Mouse (Mus musculus): ENCODE results near the gene B4galnt2. TPM values are rescaled to one million over a fixed set of nuclear protein-coding genes. Genes with fewer than 3 reads are reported as not detected.

The B4galnt2 gene
- polyA plus RNA-seq (2017; shearing (Covaris generic)), result not detected

DNA sequence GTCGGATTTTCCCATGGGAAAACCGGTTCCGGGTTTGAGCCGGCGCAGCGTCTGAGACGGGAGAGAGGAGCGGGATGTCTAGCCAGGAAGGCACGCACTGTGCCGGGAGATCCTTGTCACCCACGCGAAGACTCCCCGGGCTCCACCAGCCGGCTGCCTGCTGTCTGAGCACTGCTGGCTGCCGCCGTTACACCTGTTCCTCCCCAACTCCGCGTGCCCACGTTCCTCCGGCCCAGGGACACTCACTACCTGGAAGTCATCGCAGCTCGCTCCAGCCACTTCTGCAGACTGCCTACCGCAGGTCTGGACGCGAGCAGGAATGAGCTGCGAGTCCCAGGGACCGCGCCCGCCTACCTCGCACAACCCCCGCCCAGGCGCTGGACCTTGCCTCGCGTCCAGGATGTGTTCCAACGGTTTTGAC lies at the start of gene B4galnt2:
Gene B4galnt2, minus strand, starts transcription at position 321 of the 421 bp plus-strand sequence.

DNA sequence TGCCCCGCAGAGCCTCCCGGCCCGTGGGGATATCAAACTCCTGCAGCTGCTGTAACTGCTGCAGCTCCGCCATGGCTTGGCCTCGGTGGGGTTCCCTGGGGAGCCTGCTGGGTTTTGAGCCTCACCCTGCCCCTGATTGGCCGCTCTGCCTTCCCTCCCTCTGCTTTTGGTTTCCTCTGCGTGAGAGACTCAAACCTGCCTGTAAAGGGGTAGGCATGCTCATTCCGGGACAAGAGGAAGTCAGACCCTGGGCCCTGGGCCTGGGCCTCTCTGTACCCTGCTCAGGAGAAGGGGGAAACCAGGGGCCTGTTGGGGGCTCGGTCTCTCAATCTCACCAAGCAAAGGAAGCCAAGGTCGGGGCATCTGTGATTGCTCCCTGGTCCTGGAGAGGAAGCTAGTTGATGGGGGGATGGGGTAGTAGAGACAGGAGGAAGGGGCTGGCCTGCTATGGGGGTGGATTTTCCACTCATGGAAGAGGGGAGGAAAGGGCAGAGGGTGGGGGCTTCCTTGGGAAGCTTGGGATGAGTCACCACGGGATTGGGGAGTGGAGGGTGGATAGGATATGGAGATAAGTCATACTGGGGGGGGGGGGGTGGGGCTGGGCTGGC lies 72.5 kb downstream of the B4galnt2 start, which contains the start of gene Abi3:
Gene Abi3, minus strand, starts transcription at position 403 of the 608 bp plus-strand sequence.

DNA sequence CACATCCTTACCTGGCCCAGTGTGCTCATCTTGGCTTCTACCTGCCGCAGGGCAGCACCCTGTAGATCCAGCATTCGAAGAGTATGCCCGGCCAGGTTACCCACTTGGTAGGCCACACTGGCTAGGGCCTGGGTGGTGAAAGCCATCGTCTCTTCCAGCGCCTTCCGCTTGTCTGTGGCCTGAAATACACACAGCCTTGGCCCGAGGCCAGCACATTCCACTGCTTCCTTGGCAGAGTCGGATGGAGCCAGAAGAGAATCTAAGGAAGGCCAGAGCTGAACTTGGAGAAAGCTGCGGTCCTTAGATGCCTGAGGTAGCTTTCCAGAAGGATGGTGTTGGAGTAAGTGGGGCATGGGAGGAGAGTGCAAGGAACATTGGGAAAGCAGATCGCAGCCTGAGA lies 77.6 kb downstream of the B4galnt2 start, which contains the start of gene Gngt2:
Gene Gngt2, plus strand, starts transcription at position 158 of the 400 bp plus-strand sequence.

DNA sequence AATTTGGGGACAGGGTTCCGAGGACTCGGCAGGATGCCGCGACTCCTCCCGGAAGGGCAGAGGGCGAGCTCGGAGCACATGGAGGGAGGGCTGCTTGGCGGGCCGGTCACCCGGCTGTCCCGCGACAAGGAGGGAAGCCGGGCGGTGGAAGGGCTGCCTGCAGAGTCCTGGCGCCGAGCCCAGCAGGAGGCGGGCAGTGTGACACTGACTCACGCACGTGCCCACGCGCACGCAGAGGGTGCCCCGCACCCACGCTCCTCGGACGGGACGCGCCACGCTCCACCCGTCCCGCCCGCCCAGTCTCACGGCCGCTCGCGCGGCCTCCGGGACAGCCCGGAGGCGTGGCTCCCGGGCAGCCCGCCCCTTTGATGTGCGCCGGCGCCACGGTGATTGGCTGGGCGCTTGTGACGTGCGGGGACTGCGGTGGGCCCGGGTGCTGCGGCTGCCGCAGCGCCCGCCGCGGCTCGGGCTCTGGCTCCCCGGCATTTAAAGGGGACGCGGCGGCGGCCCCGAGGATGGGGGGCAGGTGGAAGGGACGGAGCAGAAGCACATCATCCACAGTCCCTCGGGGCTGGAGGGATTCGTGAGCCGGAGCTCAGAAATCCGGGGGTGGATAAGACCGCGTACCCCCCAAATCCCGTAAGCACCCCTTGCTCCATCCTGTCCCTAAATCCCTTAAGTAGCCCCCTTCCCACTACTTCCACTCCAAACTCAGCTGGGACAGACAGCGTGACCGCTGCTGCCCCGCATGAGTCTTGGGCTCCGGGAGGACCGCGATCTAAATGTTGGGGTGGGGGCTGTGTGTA lies 90.4 kb downstream of the B4galnt2 start, which contains the start of gene Phospho1:
Gene Phospho1, plus strand, starts transcription at position 429 of the 806 bp plus-strand sequence.

Other genes starting within 250 kb of the B4galnt2 start
- 104 TPM for gene Phb, start 247.9 kb downstream of the B4galnt2 start, polyA plus RNA-seq (2017; shearing (Covaris generic))
- 8.7 TPM for gene Zfp652, start 202.2 kb downstream of the B4galnt2 start, polyA plus RNA-seq (2017; shearing (Covaris generic))
- 2.1 TPM for gene B130006D01Rik, start 191.3 kb downstream of the B4galnt2 start, polyA plus RNA-seq (2017; shearing (Covaris generic))
- not detected for gene Phospho1, start 90.4 kb downstream of the B4galnt2 start, polyA plus RNA-seq (2017; shearing (Covaris generic))
- gene Gngt2, start 77.7 kb downstream of the B4galnt2 start, polyA plus RNA-seq (2017; shearing (Covaris generic)), result 46.6 TPM
- gene Abi3, start 72.4 kb downstream of the B4galnt2 start, polyA plus RNA-seq (2017; shearing (Covaris generic)), result 79.5 TPM
- not detected for gene Igf2bp1, start 91.0 kb upstream of the B4galnt2 start, polyA plus RNA-seq (2017; shearing (Covaris generic))
- not detected for gene Gip, start 109.7 kb upstream of the B4galnt2 start, polyA plus RNA-seq (2017; shearing (Covaris generic))
- gene Snf8, start 120.0 kb upstream of the B4galnt2 start, polyA plus RNA-seq (2017; shearing (Covaris generic)), result 68.8 TPM
- 6.6 TPM for gene Ube2z, start 150.5 kb upstream of the B4galnt2 start, polyA plus RNA-seq (2017; shearing (Covaris generic))
- 440 TPM for gene Atp5g1, start 160.8 kb upstream of the B4galnt2 start, polyA plus RNA-seq (2017; shearing (Covaris generic))
- gene Calcoco2, start 197.1 kb upstream of the B4galnt2 start, polyA plus RNA-seq (2017; shearing (Covaris generic)), result not detected
- not detected for gene Ttll6, start 218.9 kb upstream of the B4galnt2 start, polyA plus RNA-seq (2017; shearing (Covaris generic))